11 mouse cellular contexts compared by ENCODE assay signal in the genomic region with DNA sequence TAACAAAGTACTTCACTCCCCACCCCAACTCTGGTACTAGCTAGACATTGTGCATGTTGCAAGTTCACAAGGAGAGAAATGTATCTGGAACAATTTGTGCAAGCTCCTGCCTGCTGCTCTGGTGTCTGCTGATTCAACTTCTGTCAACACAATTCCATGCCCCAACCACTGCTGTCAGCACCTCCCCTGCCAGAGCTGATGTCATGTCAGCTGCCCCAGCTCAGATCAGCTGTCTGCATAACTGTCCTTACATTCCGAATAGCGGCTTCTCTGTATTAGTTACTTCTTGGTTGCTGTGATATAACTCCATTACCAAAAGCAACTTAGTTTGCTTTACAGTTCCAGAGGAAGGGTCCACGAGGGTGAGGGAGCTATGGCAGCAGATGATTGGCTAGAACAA.
DNase-seq lines count a peak whose midpoint lies in the region; ATAC-seq lines count a peak whose summit lies in the region.
"Had no signal": no experiment of that assay in that cellular context is flagged by ENCODE, and none has a peak within 500 bp of the region (broad histone marks: within the 10 kb centered on the region; RNA-seq: fewer than 3 reads in every experiment).

No protein-coding gene starts in this region.

- H3K9me3 ChIP-seq in embryonic facial prominence, embryonic 14.5 days (ENCODE audit: control insufficient read depth, low read length) = no peaks in the 10 kb centered on the region
- no peaks in the 10 kb centered on the region for H3K9me3 ChIP-seq in embryonic facial prominence, embryonic 10.5 days
- no peaks in the 10 kb centered on the region for H3K9me3 ChIP-seq in embryonic facial prominence, embryonic 15.5 days (replicated peaks)

- 0 out of 2 replicates have a peak, but pooled peaks cover 3% of the 10 kb centered on the region for H3K4me1 ChIP-seq in embryonic facial prominence, embryonic 14.5 days (ENCODE audit: control insufficient read depth, insufficient read depth, low read length)
- H3K4me1 ChIP-seq in embryonic facial prominence, embryonic 10.5 days = 0 out of 2 replicates have a peak, but pooled peaks cover 6% of the 10 kb centered on the region
- H3K4me1 ChIP-seq in embryonic facial prominence, embryonic 15.5 days = no peaks in the 10 kb centered on the region

- no peak overlapping the region for H3K27ac ChIP-seq in embryonic facial prominence, embryonic 14.5 days (replicated peaks; ENCODE audit: low read depth, low read length)
- H3K27ac ChIP-seq in embryonic facial prominence, embryonic 10.5 days (replicated peaks) = no peak overlapping the region
- no peak overlapping the region for H3K27ac ChIP-seq in embryonic facial prominence, embryonic 15.5 days (replicated peaks)
- H3K27ac ChIP-seq: liver, embryonic 14.5 days had no signal

- intact Hi-C loops in heart, postnatal 36 days (cut with DNase I) = no loop called here

- no peak overlapping the region for H3K4me3 ChIP-seq in embryonic facial prominence, embryonic 14.5 days (ENCODE audit: low read depth, low read length)
- no peak overlapping the region for H3K4me3 ChIP-seq in embryonic facial prominence, embryonic 10.5 days
- H3K4me3 ChIP-seq in embryonic facial prominence, embryonic 15.5 days (replicated peaks) = no peak overlapping the region

- ATAC-seq in embryonic facial prominence, embryonic 14.5 days (ENCODE audit: low read depth) = no peak
- ATAC-seq in embryonic facial prominence, embryonic 15.5 days (ENCODE audit: insufficient number of reproducible peaks, low FRiP score, low TSS enrichment, low read depth) = 0 out of 2 replicates have a peak, but pooled peaks have one; percentile 34
- ATAC-seq: intestine, postnatal 0 days had no signal

- WGBS in embryonic facial prominence, embryonic 14.5 days = 59% methylated on average over 3 of the region's 3 CpGs
- 76% methylated on average over 3 of the region's 3 CpGs for WGBS in embryonic facial prominence, embryonic 10.5 days
- 56% methylated on average over 3 of the region's 3 CpGs for WGBS in embryonic facial prominence, embryonic 15.5 days

- H3K4me2 ChIP-seq in embryonic facial prominence, embryonic 14.5 days (ENCODE audit: low read depth, low read length) = no peak overlapping the region
- H3K4me2 ChIP-seq in embryonic facial prominence, embryonic 15.5 days (replicated peaks) = no peak overlapping the region

- peak; percentile 55 for DNase-seq in embryonic facial prominence, embryonic 14.5 days (ENCODE audit: low spot score)
- no peak for DNase-seq in embryonic facial prominence, embryonic 10.5 days (ENCODE audit: low spot score)
- DNase-seq in heart, adult 9 months (ENCODE audit: low spot score in 2 of 2) = peak; percentile 68 to 70
- DNase-seq in heart, postnatal 36 days = peak; percentile 45 to 53
- no peak for DNase-seq in thymus, postnatal 25 days
- DNase-seq in urinary bladder, adult 18-20 months (ENCODE audit: low spot score in 2 of 2) = no peak
- DNase-seq in frontal cortex, adult 2 months (ENCODE audit: extremely low spot score in 1 of 2, low spot score in 1 of 2) = no peak
- DNase-seq: right cerebral cortex, postnatal 4 days had no signal

- no peaks in the 10 kb centered on the region for H3K36me3 ChIP-seq in embryonic facial prominence, embryonic 14.5 days (ENCODE audit: control insufficient read depth, insufficient read depth, low read length)
- no peaks in the 10 kb centered on the region for H3K36me3 ChIP-seq in embryonic facial prominence, embryonic 10.5 days (replicated peaks)
- H3K36me3 ChIP-seq in embryonic facial prominence, embryonic 15.5 days = no peaks in the 10 kb centered on the region

- H3K9ac ChIP-seq in embryonic facial prominence, embryonic 14.5 days (ENCODE audit: low read depth, low read length) = no peak overlapping the region
- H3K9ac ChIP-seq in embryonic facial prominence, embryonic 15.5 days = no peak overlapping the region
- H3K9ac ChIP-seq: liver, embryonic 14.5 days had no signal

- no peaks in the 10 kb centered on the region for H3K27me3 ChIP-seq in embryonic facial prominence, embryonic 14.5 days (replicated peaks; ENCODE audit: control insufficient read depth, insufficient read depth, low read length)
- no peaks in the 10 kb centered on the region for H3K27me3 ChIP-seq in embryonic facial prominence, embryonic 10.5 days (replicated peaks; ENCODE audit: low read depth, poor library complexity, severe bottlenecking)
- H3K27me3 ChIP-seq in embryonic facial prominence, embryonic 15.5 days = no peaks in the 10 kb centered on the region; the same call in 1 of the 2 replicates

Comparison
In these comparisons a context has a peak if more than half of its experiments do, and no peak if none do; other contexts are left out.
1. DNase-seq: peak in embryonic facial prominence, embryonic 14.5 days (single experiment), heart, adult 9 months (2 of 2) and heart, postnatal 36 days (2 of 2); none in embryonic facial prominence, embryonic 10.5 days (single experiment), thymus, postnatal 25 days (single experiment), urinary bladder, adult 18-20 months (0 of 2) and frontal cortex, adult 2 months (0 of 2).